Mouse (Mus musculus): ENCODE data around the gene Cldn15.

GRCm38 (mm10) chr5:136932956-136933355 lies 33.5 kb upstream of the Cldn15 start:
- no peak for TF ChIP-seq POLR2A (IDR thresholded peaks at IDR 0.05; ENCODE audit: extremely low read depth, insufficient read depth, low read length)
- no peak for TF ChIP-seq CTCF (IDR thresholded peaks at IDR 0.05; ENCODE audit: extremely low read depth, insufficient read depth, low read length)
